Mouse (Mus musculus): Measurements from ENCODE around the gene Rtkn2.

Rtkn2 gene

DNA sequence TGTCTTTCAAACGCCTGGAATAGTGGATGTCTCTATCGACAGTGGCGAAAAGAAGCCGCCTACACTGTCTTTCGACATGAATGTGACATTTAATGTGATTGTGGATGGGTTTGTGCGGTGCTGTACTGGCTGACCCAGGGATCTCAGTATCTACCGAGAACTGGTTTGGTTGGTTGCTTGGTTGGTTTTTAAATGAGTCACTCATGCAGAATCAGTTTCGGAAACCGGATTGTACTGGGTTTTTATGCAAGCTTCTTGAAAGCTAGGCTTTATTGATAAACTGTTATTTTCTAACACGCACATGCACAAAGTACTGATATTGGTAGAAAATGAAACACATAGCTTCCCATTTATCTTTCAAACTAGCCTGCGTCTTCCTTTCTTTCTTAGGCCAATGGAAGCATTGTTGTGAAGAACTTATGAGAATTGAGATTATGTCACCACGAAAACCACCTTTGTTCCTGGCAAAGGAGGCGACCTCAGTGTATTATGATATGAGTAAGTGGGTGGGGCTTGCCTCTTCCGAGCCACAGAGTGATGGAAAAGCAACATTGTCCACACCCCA lies 60.4 kb downstream of the Rtkn2 start:
- DNase-seq (ENCODE audit: low read depth, low spot score) = no peak

GRCm38 (mm10) chr10:68040394-68040793 lies 61.0 kb downstream of the Rtkn2 start:
- no peak for DNase-seq (ENCODE audit: low read depth, low spot score)

DNA sequence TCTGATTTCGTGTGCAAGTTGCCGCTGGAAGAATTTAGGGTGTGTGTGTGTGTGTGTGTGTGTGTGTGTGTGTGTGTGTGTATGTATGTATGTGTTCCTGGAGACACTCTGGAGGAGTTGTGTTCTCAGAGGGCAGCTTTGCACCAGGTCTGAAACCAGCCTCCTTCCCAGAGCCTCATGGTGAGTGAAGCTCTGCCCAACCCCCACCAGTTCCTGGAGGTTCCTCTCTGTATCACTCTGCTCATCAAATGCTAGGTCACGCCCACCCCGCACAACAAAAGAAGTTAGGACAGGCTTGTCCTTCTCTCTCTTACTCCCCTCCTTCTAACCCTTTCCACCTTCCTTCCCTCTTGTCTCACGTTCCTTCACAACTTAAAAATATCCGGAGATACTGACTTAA lies 64.6 kb downstream of the Rtkn2 start:
- DNase-seq (ENCODE audit: low read depth, low spot score) = no peak

- no peak for DNase-seq (ENCODE audit: low read depth, low spot score)
Observed at GRCm38 (mm10) chr10:68044864-68045263, 65.5 kb downstream of the Rtkn2 start.

DNA sequence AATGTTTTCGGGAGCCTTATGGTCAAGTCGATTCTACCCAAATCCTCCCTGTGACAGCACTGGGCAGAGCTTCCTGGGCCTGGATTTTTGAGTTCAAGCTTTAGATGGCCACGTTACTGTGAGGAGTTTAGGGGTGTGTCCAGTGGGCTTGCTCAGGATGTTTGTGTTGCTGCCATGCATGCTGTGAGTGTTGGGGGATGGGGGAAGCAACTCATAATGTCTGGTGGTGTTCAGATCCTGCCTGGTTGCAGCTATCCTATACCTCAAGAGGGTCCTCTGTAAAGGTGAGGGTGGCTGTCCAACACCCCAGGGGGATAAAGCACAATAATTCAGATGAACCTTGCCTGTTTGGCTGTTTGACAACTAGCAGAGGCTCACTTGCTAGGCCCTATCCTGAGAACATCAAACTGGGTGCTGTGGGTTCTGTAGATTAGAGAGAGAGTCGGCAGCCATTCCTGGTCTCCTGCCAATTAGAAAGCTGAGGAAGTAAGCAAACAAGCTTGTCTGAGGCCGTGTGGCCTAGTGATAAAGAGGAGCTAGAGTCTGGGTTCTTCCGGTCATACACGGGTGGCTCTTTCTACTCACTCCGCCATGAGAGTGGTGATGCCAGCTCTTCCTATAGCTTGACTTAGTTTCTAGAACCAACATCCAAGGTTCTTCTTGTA lies 69.4 kb downstream of the Rtkn2 start:
- no peak for DNase-seq (ENCODE audit: low read depth, low spot score)

GRCm38 (mm10) chr10:68050882-68051281 lies 71.5 kb downstream of the Rtkn2 start:
- DNase-seq (ENCODE audit: low read depth, low spot score) = no peak

DNA sequence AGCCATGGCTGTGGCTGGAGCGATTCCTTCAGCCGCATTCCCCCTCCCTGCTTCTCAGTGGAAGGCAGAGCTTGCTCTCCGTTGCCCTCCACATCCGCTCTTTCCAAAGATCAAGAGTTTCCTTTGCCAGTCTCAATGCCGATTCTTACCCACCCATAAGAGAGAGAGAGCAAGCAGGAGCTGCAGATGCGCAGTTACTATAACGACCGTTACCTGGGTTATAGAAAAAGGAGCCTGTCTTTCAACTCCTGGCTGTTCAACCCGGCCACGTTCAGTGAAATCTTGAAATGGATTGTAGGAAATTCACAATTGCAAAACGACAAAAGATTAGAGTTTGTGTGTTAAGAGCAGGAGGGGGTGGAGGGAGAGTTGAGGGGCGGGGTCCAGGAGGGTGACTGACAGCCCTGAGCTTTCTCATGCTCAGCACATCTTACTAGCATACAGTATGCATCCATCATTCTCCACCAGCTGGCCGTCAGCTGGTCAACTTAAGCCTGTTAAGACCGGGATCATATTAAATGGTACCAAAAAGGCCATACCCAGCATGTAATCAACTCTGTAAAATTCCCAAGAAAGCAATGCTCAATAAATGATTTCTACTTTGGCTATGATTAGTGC lies 72.1 kb downstream of the Rtkn2 start:
- DNase-seq (ENCODE audit: low read depth, low spot score) = no peak

GRCm38 (mm10) chr10:68052307-68052706 lies 72.9 kb downstream of the Rtkn2 start:
- no peak for DNase-seq (ENCODE audit: low read depth, low spot score)

GRCm38 (mm10) chr10:68054131-68054530 lies 74.8 kb downstream of the Rtkn2 start:
- no peak for DNase-seq (ENCODE audit: low read depth, low spot score)

- no peak for DNase-seq (ENCODE audit: low read depth, low spot score)
Observed at GRCm38 (mm10) chr10:68054706-68055105, 75.3 kb downstream of the Rtkn2 start.

DNA sequence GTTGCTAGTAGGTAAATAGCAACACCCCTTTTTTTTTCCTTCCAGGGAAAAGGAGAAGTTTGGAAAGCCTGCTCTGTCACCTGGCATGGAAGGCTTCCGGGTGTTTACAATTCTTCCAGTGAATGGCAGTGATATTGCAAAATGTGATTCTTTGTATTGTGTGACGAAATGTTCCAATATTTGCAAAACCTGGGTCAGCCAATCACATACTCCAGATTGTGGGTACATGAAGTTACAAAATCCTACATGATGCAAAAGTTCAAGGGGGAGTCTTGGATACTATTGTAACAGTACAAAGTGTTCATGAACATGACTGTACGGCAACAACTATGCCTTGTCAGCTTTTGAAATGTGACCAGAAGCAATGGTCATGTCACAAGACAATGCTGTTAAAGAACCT lies 78.5 kb downstream of the Rtkn2 start:
- no peak for DNase-seq (ENCODE audit: low read depth, low spot score)

- DNase-seq (ENCODE audit: low read depth, low spot score) = no peak
Observed at GRCm38 (mm10) chr10:68058378-68058777, 79.0 kb downstream of the Rtkn2 start.

- DNase-seq (ENCODE audit: low read depth, low spot score) = no peak
Observed at GRCm38 (mm10) chr10:68060590-68061248, 81.3 kb downstream of the Rtkn2 start.

- no peak for DNase-seq (ENCODE audit: low read depth, low spot score)
Observed at GRCm38 (mm10) chr10:68061249-68061615, 81.9 kb downstream of the Rtkn2 start.

DNA sequence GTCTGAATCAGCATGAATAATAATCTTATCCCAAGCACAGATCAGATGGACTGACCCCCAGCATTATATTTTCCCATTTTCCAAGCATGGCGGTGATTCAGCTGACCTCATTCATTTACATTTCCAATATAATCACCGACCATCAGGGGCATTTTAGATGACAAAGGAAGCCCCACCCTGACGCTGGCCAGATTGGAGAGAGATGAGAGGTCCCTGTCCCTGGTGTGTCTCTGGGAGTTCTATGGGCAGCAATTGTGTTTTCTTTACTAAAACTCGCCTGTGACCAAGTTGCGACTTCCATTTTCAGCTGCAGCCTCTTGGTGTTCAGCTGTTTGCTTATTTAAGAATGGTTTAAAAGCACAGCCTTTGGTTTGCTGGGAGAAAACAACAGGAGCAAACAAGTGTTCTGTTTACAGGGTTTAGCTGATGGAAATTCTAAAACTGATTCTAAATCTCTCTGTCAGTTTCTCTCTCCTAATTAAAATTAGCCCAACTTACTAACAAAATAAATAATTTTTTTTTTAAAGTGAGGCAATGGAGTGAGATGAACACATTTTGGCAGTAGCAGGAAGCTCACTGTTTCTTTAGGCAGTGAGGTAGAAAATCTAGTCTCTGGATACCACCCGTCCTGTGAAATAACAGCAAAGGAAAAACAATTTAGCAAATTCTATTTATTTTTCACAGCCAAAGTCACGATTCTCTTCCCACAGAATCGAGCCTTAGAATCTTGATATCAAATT lies 84.6 kb downstream of the Rtkn2 start:
- DNase-seq (ENCODE audit: low read depth, low spot score) = no peak

DNA sequence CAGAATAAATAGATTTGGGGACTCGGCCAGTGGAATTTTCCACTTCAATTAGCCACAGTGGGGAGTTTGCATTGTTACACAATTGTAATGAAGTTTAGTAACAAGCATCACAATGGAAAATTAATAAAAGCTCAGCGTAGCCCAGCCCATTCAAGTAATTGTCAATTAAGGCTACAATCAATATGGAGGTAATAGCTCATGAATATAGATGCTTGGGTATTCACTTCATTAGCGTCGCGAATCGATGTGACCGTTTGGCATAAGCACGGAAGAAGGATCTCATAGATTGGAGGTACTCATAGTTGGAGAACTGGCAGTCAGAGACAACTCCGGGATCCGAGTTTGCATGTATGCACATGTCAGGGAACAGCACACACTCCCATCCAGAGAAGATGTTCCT lies 85.2 kb downstream of the Rtkn2 start:
- no peak for DNase-seq (ENCODE audit: low read depth, low spot score)

GRCm38 (mm10) chr10:68066173-68066572 lies 86.8 kb downstream of the Rtkn2 start:
- DNase-seq (ENCODE audit: low read depth, low spot score) = no peak

DNA sequence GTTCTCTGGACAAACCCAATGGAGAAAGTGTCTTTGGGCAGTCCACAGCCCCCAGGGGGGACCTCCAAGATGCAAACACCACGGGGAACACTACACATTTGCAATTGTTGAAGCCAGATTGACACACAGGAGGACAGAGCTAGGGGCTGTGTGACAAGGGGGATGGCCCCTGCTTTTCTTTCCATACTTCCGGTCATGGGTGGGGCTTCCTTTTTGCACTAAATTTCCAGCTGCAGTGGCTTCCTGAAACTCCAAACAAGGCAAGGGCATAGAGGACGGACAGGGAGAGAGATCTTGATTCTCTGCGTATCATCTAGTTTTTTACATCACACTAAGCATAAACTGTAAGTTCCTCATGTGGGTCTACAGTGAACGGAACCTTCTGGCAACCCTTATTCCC lies 88.6 kb downstream of the Rtkn2 start:
- DNase-seq (ENCODE audit: low read depth, low spot score) = no peak

DNA sequence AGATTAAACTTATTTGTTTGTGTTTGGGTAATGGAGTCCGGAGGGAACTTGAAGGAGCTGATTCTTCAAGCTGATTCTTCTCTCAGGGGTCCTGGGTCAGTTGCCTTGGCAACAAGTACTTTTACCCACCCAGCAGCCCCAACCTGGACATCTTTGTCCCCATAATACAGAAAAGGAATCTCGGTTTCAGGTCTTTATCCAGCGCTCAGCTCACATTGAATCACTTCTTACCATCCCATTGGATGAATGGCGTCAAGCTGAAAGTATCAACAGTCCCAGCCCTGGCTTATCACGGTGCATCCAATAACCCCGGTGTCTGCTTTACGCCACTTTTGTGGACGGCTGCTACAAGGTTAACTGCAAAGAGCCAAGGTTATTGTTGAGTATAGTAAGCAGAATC lies 89.1 kb downstream of the Rtkn2 start:
- no peak for DNase-seq (ENCODE audit: low read depth, low spot score)

DNA sequence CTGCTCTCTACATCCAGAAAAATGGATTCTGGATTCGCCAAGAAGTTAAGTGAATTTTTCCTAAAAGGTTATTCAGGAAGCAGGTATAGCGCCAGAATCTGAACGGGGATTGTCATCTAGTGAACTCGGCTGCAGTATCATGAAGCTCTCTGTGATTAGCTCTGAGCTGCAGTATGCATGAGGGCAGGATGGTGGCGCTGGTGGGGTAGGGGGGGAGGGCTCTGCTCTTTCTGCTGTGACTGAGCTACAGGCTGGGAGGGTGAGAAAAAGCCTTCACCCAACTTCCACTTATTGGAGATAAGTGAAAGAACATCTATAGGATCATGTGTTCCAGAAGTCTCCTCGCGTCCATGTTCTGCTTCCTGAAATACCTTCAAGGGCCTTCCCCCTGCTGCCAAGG lies 91.7 kb downstream of the Rtkn2 start:
- DNase-seq (ENCODE audit: low read depth, low spot score) = no peak

GRCm38 (mm10) chr10:68072626-68073025 lies 93.3 kb downstream of the Rtkn2 start:
- no peak for DNase-seq (ENCODE audit: low read depth, low spot score)

GRCm38 (mm10) chr10:68074291-68074690 lies 94.9 kb downstream of the Rtkn2 start:
- DNase-seq (ENCODE audit: low read depth, low spot score) = no peak

Measured in c-Kit-negative CD71-positive TER-119-positive erythroid progenitor cells, embryonic 14.5 days (primary cell).